Mouse (Mus musculus) small intestine, adult 2 months (tissue): ENCODE measurements at regions not wholly inside any gene's neighbourhood (a gene's known extent, or its start where the extent isn't known, plus 50 kb on each side); places are given as distances from the start of the nearest gene placed in this dataset.

Experiments
- CTCF ChIP-seq: fragments of 200-500 bp; IDR thresholded peaks from 2 replicates; pipeline ENCODE4 v1.5.1; 2012; ENCODE audit warnings: low read depth, mild to moderate bottlenecking, control low read depth, inconsistent platforms, low read length, moderate library complexity, mixed read lengths; ENCODE audit not compliant: insufficient replicate concordance, insufficient read length; ENCODE audit errors: extremely low read depth
- POLR2A ChIP-seq: fragments of 200-500 bp; IDR thresholded peaks from 2 replicates; pipeline ENCODE4 v1.6.1; 2012; ENCODE audit warnings: low read depth, mild to moderate bottlenecking, control low read depth, inconsistent platforms, low read length, moderate library complexity

- TF ChIP-seq CTCF = no peak
- TF ChIP-seq POLR2A = no peak
Observed at GRCm38 (mm10) chr2:173454741-173455140, 67.6 kb upstream of the 1700021F07Rik start.
